Mouse (Mus musculus): ENCODE data around the gene Dmkn.
"Not testable (repeated sequence)": the region's sequence is repeated elsewhere in the genome, so short reads cannot be mapped to it uniquely, and the experiment has no call there.

The Dmkn gene

GRCm38 (mm10) chr7:30763456-30763855 lies at the start of gene Dmkn:
Dmkn (plus strand) TSS chr7:30763756.
- DNase-seq: no peak

GRCm38 (mm10) chr7:30717006-30717715 lies 46.4 kb upstream of the Dmkn start:
- peak; percentile 48 for DNase-seq

GRCm38 (mm10) chr7:30717716-30718046 lies 45.9 kb upstream of the Dmkn start:
- no peak for DNase-seq

GRCm38 (mm10) chr7:30719669-30720068 lies 43.9 kb upstream of the Dmkn start:
- DNase-seq: no peak

GRCm38 (mm10) chr7:30721286-30721685 lies 42.3 kb upstream of the Dmkn start:
- DNase-seq: no peak

- no peak for DNase-seq
Measured at GRCm38 (mm10) chr7:30723274-30723953, 40.1 kb upstream of the Dmkn start.

GRCm38 (mm10) chr7:30728214-30728613 lies 35.3 kb upstream of the Dmkn start:
- DNase-seq: no peak

- DNase-seq: no peak
Measured at GRCm38 (mm10) chr7:30728739-30729395, 34.7 kb upstream of the Dmkn start.

GRCm38 (mm10) chr7:30729396-30730063 lies 34.0 kb upstream of the Dmkn start, which contains the start of gene Tmem147:
Tmem147 (minus strand) TSS chr7:30729540.
- DNase-seq: peak; percentile 95

- DNase-seq: not testable (repeated sequence)
Measured at GRCm38 (mm10) chr7:30730064-30730722, 33.4 kb upstream of the Dmkn start.

GRCm38 (mm10) chr7:30736211-30736610 lies 27.3 kb upstream of the Dmkn start:
- DNase-seq: no peak

GRCm38 (mm10) chr7:30742570-30742969 lies 21.0 kb upstream of the Dmkn start:
- not testable (repeated sequence) for DNase-seq

- not testable (repeated sequence) for DNase-seq
Measured at GRCm38 (mm10) chr7:30743617-30744016, 19.9 kb upstream of the Dmkn start, which contains the start of gene Gapdhs. Gapdhs (minus strand) TSS chr7:30743681.

GRCm38 (mm10) chr7:30744022-30744598 lies 19.4 kb upstream of the Dmkn start:
- no peak for DNase-seq

- no peak for DNase-seq
Measured at GRCm38 (mm10) chr7:30747525-30748204, 15.9 kb upstream of the Dmkn start.

- DNase-seq: no peak
Measured at GRCm38 (mm10) chr7:30749824-30750606, 13.5 kb upstream of the Dmkn start.

- no peak for DNase-seq
Measured at GRCm38 (mm10) chr7:30751086-30751669, 12.4 kb upstream of the Dmkn start, which contains the start of gene Sbsn. Sbsn (plus strand) TSS chr7:30751471.

- no peak for DNase-seq
Measured at GRCm38 (mm10) chr7:30757001-30757400, 6.6 kb upstream of the Dmkn start.

- DNase-seq: no peak
Measured at GRCm38 (mm10) chr7:30758853-30759252, 4.7 kb upstream of the Dmkn start.

GRCm38 (mm10) chr7:30761769-30762352 lies 1.7 kb upstream of the Dmkn start:
- DNase-seq: no peak
